1 mouse cellular context compared by ENCODE assay signal in the genomic region with DNA sequence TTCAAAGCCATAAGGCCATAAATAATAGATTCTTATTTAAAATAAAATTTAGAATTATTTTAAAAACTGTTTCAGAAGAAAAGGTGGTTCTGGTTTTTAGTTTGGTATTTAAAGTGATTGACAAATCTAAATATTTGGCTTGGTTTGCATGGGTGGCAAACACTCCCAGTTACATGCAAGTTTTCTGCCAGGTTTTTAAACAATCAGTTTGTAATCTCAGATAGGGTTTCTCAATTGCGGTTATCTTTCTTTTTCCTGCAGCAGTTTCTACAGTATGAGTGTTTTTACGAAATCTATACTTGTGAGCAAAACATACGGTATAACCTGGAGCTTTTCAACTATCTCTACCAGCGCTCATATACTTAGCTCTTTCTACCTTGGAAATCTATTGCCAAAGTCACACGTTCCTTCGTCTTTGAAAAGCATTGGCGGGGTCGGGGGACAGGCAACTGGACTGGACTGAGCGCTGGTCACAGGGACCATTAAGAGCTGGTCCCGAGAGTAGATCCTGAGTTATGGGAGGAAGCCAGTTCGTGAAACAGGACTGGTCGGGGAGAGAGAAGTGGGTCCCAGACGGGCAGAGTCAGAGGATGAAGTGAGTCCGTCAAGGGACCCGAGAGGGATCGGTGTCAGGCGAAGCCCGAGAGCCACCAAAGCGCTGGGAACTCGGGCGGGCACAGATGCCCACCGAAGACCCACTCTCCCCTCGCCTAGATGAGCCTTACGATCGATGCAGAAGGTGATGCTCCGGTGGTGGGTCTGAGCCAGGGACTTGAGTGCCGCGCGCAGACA.
TF ChIP-seq lines count a peak whose summit lies in the region.

No protein-coding gene starts in this region.

TF ChIP-seq in MEL, 35 proteins besides CTCF, POLR2A, EP300 and RAD21 (continued from another document):
- TF ChIP-seq MAX (IDR thresholded peaks at IDR 0.05; ENCODE audit: low read length) (no peak), MEF2A (IDR thresholded peaks at IDR 0.05; ENCODE audit: extremely low read depth, insufficient replicate concordance, low read depth, low read length, poor library complexity, severe bottlenecking) (no peak), NRF1 (IDR thresholded peaks at IDR 0.05; ENCODE audit: insufficient read depth, low read depth, low read length, poor library complexity, severe bottlenecking) (no peak), GABPA (IDR thresholded peaks at IDR 0.05; ENCODE audit: low read depth, low read length) (no peak), ZMIZ1 (IDR thresholded peaks at IDR 0.05; ENCODE audit: low read depth, low read length) (no peak), CHD1 (IDR thresholded peaks at IDR 0.05; ENCODE audit: low read depth, low read length) (0 out of 2 replicates have a peak, but pooled peaks have one; percentile 48), MYC (IDR thresholded peaks at IDR 0.05; ENCODE audit: low read depth, low read length) (no peak), ZKSCAN1 (IDR thresholded peaks at IDR 0.05; ENCODE audit: low read depth, low read length) (no peak), ZNF384 (IDR thresholded peaks at IDR 0.05; ENCODE audit: low read depth, low read length) (no peak), ZC3H11A (IDR thresholded peaks at IDR 0.05; ENCODE audit: low read depth, low read length) (no peak), MYB (IDR thresholded peaks at IDR 0.05; ENCODE audit: low read depth, low read length) (no peak), MXI1 (IDR thresholded peaks at IDR 0.05; ENCODE audit: low read depth, low read length) (no peak; the same call in 1 of the 2 replicates), GATA1 (IDR thresholded peaks at IDR 0.05; ENCODE audit: low read depth, low read length) (peak; percentile 35), MAZ (IDR thresholded peaks at IDR 0.05; ENCODE audit: low read depth, low read length) (no peak), JUND (IDR thresholded peaks at IDR 0.05; ENCODE audit: low read depth, low read length) (no peak), MAFK (IDR thresholded peaks at IDR 0.05; ENCODE audit: borderline replicate concordance, low read depth, low read length) (no peak), RCOR1 (IDR thresholded peaks at IDR 0.05; ENCODE audit: low read depth, low read length) (peak; percentile 86), UBTF (IDR thresholded peaks at IDR 0.05; ENCODE audit: borderline replicate concordance, insufficient read depth, low read depth, low read length) (no peak), E2F4 (IDR thresholded peaks at IDR 0.05; ENCODE audit: borderline replicate concordance, low read depth, low read length) (no peak), CHD2 (IDR thresholded peaks at IDR 0.05; ENCODE audit: low read length) (no peak), ETS1 (IDR thresholded peaks at IDR 0.05; ENCODE audit: low read depth, low read length) (no peak), NELFE (IDR thresholded peaks at IDR 0.05; ENCODE audit: low read depth, low read length) (no peak), USF1 (IDR thresholded peaks at IDR 0.05; ENCODE audit: low read depth, low read length) (no peak)
